Mouse (Mus musculus) neural tube, embryonic 13.5 days (tissue): Measurements from ENCODE around the gene Tmem254b. TPM values are rescaled to one million over a fixed set of nuclear protein-coding genes. Genes with fewer than 3 reads are reported as not detected.
"Not testable (repeated sequence)": the region's sequence is repeated elsewhere in the genome, so short reads cannot be mapped to it uniquely, and the experiment has no call there.

Experiments
- ATAC-seq: fragments of 200-750 bp; cut with Nextera tagmentation; 2 replicates; pipeline ENCODE4 v1.8.0; 2017; ENCODE audit warnings: low read depth, mild to moderate bottlenecking, moderate TSS enrichment, moderate library complexity
- H3K27ac ChIP-seq: fragments of 300-500 bp; sonication (generic); replicated peaks from 2 replicates; pipeline ENCODE4 v1.5.1; 2015; ENCODE audit warnings: moderate library complexity, mild to moderate bottlenecking, inconsistent platforms
- H3K27me3 ChIP-seq: fragments of 300-500 bp; sonication (generic); 2 replicates; pipeline ENCODE4 v1.6.1; 2015; ENCODE audit warnings: mild to moderate bottlenecking, inconsistent platforms
- H3K36me3 ChIP-seq: fragments of 300-500 bp; sonication (generic); 2 replicates; pipeline ENCODE4 v1.6.1; 2015; ENCODE audit warnings: mild to moderate bottlenecking, inconsistent platforms
- H3K4me1 ChIP-seq: fragments of 300-500 bp; sonication (generic); replicated peaks from 2 replicates; pipeline ENCODE4 v1.6.1; 2015; ENCODE audit warnings: inconsistent platforms
- H3K4me2 ChIP-seq: fragments of 300-500 bp; sonication (generic); 2 replicates; pipeline ENCODE4 v1.6.1; 2015; ENCODE audit warnings: inconsistent platforms, mild to moderate bottlenecking, moderate library complexity
- H3K4me3 ChIP-seq: fragments of 300-500 bp; sonication (generic); 2 replicates; pipeline ENCODE4 v1.5.1; 2015; ENCODE audit warnings: mild to moderate bottlenecking, inconsistent platforms
- H3K9ac ChIP-seq: fragments of 300-500 bp; sonication (generic); 2 replicates; pipeline ENCODE4 v1.6.1; 2015; ENCODE audit warnings: moderate library complexity, mild to moderate bottlenecking, inconsistent platforms
- H3K9me3 ChIP-seq: fragments of 300-500 bp; sonication (generic); 2 replicates; pipeline ENCODE4 v1.6.1; 2016; ENCODE audit warnings: inconsistent platforms
- WGBS: fragments of 180-500 bp; shearing (Covaris S2); methylation state at CpG from one replicate; pipeline ENCODE4 v1.1.7; 2015; 5-methylcytosine and 5-hydroxymethylcytosine counted together
- polyA plus RNA-seq: library from polyadenylated mRNA; unstranded; fragments of >200 nt; fragmentation: Nextera tagmentation; extraction: Ambion mirVana; gene quantifications from 2 replicates; pipeline ENCODE4 v1.2.1, GENCODE M21; 2015

Tmem254b gene
- 20.7 and 23.4 TPM in 2 replicates for polyA plus RNA-seq

DNA sequence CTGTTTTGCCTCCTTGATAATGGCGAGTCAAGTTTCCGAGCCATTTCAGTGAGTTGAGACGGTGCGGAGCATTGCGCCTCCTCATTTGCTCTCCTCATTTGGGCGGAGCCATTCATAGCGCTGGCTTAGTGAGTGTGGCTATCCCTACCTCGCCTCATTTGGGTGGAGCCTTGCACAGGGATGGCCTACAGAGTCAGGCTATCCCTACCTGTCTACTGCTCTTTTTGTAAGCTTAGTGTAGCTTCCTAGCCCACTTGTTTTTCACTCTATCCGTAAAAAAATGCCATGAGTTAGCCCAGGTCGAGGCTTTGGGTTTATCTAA, at the start of gene Tmem254b:
Gene Tmem254b, minus strand, starts transcription at position 116 of the 322 bp plus-strand sequence.
- H3K4me1 ChIP-seq, H3K27ac ChIP-seq, H3K9me3 ChIP-seq, H3K4me2 ChIP-seq, H3K9ac ChIP-seq, H3K36me3 ChIP-seq, H3K27me3 ChIP-seq, H3K4me3 ChIP-seq: not testable (repeated sequence)
- WGBS = no CpG with 5 or more reads among the region's 10 CpGs
- peak; percentile 92 for ATAC-seq

DNA sequence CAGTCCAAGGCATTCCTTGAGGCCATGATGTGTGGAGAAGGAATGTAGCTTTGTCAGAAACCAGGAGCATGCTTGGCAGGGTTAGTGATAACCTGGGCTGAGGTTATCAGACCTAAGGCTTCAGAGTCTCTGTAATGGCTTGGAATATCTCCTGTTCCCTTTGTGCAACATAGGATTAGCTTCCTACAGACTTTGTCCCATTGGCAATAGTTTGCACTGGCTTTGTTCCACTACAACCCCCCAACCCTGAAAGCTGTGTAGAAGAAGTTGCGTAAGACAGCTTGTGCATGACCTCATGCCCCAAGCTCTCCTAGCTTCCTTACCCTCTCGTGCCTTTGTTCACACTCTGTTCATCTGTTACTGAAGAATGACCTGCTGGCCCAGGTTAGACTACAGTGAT, 30.3 kb upstream of the Tmem254b start:
- H3K36me3 ChIP-seq, H3K9me3 ChIP-seq, ATAC-seq, H3K4me1 ChIP-seq, H3K27ac ChIP-seq, H3K4me3 ChIP-seq, H3K4me2 ChIP-seq, H3K9ac ChIP-seq, H3K27me3 ChIP-seq: not testable (repeated sequence)
- WGBS = no CpG with 5 or more reads among the region's 2 CpGs

DNA sequence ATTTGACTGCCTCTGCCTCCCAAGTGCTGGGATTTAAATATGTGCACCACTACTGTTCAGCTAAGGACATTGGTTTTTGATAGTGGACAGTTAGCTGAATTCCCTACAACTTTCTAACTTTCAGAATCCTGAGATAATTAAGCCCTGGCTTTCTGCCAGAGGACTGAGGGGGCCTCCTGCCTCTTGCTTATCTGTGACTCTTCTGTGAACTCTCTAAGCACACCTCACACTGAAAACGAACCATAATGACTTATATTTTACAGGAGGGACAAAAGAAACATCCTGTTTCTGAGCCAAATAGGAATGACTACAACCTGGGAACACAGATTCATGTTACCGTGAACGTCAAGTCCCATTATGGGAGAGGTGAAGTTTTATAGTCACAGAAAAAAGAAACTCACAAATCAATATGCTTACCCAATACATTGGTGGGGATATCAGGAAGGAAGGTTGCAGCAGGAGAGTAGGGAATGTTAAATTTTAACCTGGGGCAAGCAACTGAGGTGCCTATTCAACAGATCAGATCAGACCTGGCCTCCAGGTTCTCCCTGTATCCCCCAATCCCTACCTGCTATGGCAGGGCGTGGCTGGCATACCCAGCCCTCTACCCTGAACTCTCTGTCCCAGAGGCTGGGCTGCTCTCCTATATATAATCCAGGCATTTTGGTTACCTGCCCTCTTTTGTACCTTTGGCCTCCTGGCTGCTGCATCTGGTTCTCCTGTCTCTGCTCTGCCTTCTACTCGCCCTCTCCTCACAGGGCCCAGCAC, 9.6 kb upstream of the Tmem254b start:
- H3K27ac ChIP-seq, H3K4me3 ChIP-seq, H3K36me3 ChIP-seq, H3K27me3 ChIP-seq, H3K4me1 ChIP-seq, H3K4me2 ChIP-seq, H3K9ac ChIP-seq, H3K9me3 ChIP-seq, ATAC-seq: not testable (repeated sequence)
- no CpG with 5 or more reads among the region's 5 CpGs for WGBS

- H3K4me1 ChIP-seq, H3K27ac ChIP-seq, H3K9ac ChIP-seq, H3K4me2 ChIP-seq, H3K4me3 ChIP-seq, H3K36me3 ChIP-seq, H3K27me3 ChIP-seq, H3K9me3 ChIP-seq: not testable (repeated sequence)
- no CpG with 5 or more reads among the region's 44 CpGs for WGBS
- peak; percentile 93 for ATAC-seq
These were observed 480 bp downstream of the Tmem254b start for GRCm38 (mm10) chr14:26206197-26206925.

- no CpG with 5 or more reads among the region's 3 CpGs for WGBS
- not testable (repeated sequence) for H3K27me3 ChIP-seq, H3K9me3 ChIP-seq, H3K4me1 ChIP-seq, H3K9ac ChIP-seq, H3K4me2 ChIP-seq, H3K4me3 ChIP-seq, H3K27ac ChIP-seq, ATAC-seq, H3K36me3 ChIP-seq
These were observed 9.0 kb downstream of the Tmem254b start for GRCm38 (mm10) chr14:26197851-26198250.

- H3K9ac ChIP-seq, H3K27me3 ChIP-seq, H3K4me2 ChIP-seq, H3K4me1 ChIP-seq, H3K27ac ChIP-seq, ATAC-seq, H3K36me3 ChIP-seq, H3K4me3 ChIP-seq, H3K9me3 ChIP-seq: not testable (repeated sequence)
- WGBS = no CpG with 5 or more reads among the region's 8 CpGs
These were observed 18.5 kb downstream of the Tmem254b start for GRCm38 (mm10) chr14:26188361-26188760.

DNA sequence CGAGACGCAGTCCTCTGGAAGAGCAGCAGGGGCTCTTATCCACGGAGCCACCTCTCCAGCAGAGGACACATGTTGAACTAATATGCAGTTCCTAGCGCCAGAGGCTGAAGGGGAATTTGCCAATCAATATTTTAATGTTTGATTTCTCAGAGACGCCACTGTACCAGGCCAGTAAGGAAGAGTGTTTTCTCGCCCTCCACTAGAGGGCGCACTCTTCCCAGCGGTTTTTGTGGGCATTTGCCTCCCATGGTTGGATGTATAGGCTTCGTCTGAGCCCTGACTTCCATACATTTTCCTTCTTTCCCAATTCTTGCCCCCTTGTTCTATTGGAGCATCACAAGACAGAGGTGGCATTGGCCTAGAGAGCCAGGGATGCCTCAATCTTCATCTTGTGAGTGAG, 20.2 kb downstream of the Tmem254b start:
- H3K9ac ChIP-seq, H3K27ac ChIP-seq, H3K27me3 ChIP-seq, H3K9me3 ChIP-seq, H3K36me3 ChIP-seq, H3K4me1 ChIP-seq, H3K4me2 ChIP-seq, ATAC-seq, H3K4me3 ChIP-seq: not testable (repeated sequence)
- WGBS = no CpG with 5 or more reads among the region's 9 CpGs

- H3K4me3 ChIP-seq, H3K4me1 ChIP-seq, H3K9ac ChIP-seq, ATAC-seq, H3K9me3 ChIP-seq, H3K4me2 ChIP-seq, H3K36me3 ChIP-seq, H3K27ac ChIP-seq, H3K27me3 ChIP-seq: not testable (repeated sequence)
- WGBS = no CpG with 5 or more reads among the region's 10 CpGs
These were observed 24.5 kb downstream of the Tmem254b start, which contains the start of gene Plac9b for GRCm38 (mm10) chr14:26182380-26182779. Gene Plac9b, minus strand, starts transcription at chr14:26182480.

DNA sequence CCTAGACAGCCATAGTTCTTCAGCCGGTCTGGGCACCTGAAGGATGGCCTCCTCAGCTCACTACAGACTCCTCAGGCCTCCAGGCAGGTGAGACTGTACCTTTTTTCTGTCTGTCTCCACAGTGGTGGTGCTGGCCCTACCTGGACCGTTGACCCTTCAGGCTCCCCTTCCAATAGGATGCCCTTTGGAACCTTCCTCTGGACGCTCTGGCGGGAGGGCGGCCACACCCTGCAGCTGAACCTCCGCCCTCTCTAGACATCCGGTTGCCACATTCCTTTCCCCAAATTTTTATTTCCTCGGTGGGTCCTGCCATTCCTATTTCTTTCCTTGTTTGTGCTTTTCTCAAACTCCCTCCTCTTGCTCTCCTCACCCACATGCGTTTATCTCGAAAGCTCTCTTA, 25.2 kb downstream of the Tmem254b start:
- not testable (repeated sequence) for H3K4me3 ChIP-seq, H3K36me3 ChIP-seq, ATAC-seq, H3K4me2 ChIP-seq, H3K9me3 ChIP-seq, H3K27ac ChIP-seq, H3K27me3 ChIP-seq, H3K9ac ChIP-seq, H3K4me1 ChIP-seq
- WGBS = no CpG with 5 or more reads among the region's 10 CpGs

GRCm38 (mm10) chr14:26175028-26175427, 31.8 kb downstream of the Tmem254b start:
- H3K9me3 ChIP-seq, H3K4me2 ChIP-seq, H3K36me3 ChIP-seq, ATAC-seq, H3K9ac ChIP-seq, H3K4me1 ChIP-seq, H3K27me3 ChIP-seq, H3K27ac ChIP-seq, H3K4me3 ChIP-seq: not testable (repeated sequence)
- WGBS = no CpG with 5 or more reads among the region's 6 CpGs

DNA sequence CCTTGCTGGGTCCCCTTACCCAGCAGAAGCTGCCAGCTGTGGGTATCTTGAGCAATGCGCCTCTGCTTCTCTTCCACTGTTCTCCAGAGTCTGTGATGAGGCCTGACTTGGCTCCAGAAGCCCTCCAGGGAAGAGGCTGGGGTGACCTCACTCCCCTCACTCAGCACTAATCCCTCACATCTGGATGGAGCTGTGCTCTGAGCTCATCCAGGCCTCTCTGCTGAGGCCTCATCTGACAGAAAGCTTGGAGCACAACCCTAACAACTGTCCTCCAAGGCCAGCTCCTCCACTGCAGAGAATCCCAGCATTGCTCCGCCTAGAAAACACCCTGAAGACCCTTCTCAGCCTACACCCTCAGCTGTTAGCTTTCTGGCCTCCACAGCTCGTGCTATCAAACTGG, 32.9 kb downstream of the Tmem254b start:
- H3K4me2 ChIP-seq, ATAC-seq, H3K27me3 ChIP-seq, H3K36me3 ChIP-seq, H3K9me3 ChIP-seq, H3K9ac ChIP-seq, H3K27ac ChIP-seq, H3K4me3 ChIP-seq, H3K4me1 ChIP-seq: not testable (repeated sequence)
- no CpG with 5 or more reads among the region's 3 CpGs for WGBS

DNA sequence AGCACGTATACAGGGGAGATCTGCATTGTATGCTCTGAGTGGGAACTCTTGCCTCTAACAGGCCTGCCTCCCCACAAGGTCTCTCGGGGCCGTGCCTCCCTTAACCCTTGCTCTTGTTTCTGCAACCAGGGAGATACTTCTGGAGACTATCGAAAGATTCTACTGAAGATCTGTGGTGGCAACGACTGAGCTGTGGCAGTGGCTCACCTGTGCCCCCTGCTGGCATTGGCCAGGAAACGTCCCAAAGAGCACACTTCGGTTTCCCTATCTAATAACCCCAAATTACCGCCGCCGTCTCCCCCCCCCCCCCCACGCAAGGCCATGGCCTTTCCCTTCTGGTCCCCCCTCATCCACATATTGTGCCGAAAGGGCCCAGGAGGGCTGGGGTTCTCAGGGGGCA, 41.6 kb downstream of the Tmem254b start:
- WGBS = no CpG with 5 or more reads among the region's 12 CpGs

DNA sequence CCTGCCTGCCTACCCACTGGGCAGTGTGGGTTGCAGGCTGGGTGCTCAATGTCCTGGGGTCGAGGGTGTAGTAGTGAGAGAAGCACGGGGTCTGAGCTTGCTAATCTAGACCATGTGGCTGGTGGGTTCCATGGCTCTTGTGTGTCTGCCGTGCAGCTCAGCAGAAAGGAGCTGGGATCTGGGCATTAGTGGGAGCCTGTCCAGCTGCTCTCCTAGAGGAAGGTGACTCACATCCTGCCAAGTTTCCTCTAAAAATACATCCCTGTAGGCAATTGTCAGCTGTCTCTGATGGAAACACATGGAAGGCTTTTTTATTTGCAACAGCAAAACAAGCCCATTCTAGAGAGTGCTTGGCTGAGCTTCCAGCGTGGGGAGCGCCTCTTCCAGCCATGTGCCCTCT, 44.4 kb downstream of the Tmem254b start:
- not testable (repeated sequence) for H3K9me3 ChIP-seq, H3K4me1 ChIP-seq, ATAC-seq, H3K27me3 ChIP-seq, H3K4me3 ChIP-seq, H3K36me3 ChIP-seq, H3K27ac ChIP-seq, H3K9ac ChIP-seq, H3K4me2 ChIP-seq
- WGBS = no CpG with 5 or more reads among the region's 5 CpGs

More for the DNA sequence above, 41.6 kb downstream of the Tmem254b start:
- H3K36me3 ChIP-seq, H3K4me3 ChIP-seq, H3K9me3 ChIP-seq, H3K9ac ChIP-seq, H3K4me2 ChIP-seq, H3K4me1 ChIP-seq, ATAC-seq, H3K27me3 ChIP-seq, H3K27ac ChIP-seq: not testable (repeated sequence)
